Mouse (Mus musculus) heart, embryonic 14.5 days (tissue): ENCODE measurements around the gene Tldc1. TPM values are rescaled to one million over a fixed set of nuclear protein-coding genes. Genes with fewer than 3 reads are reported as not detected.

ENCODE experiments used
- ATAC-seq: fragments of 200-750 bp; cut with Nextera tagmentation; 2 replicates; pipeline ENCODE4 v1.8.0; 2017; ENCODE audit warnings: low read depth, moderate TSS enrichment; ENCODE audit not compliant: insufficient number of reproducible peaks, insufficient read depth, low FRiP score
- H3K27ac ChIP-seq, 2 experiments: fragments of 200-500 bp in 1 of 2; fragments of 300-500 bp in 1 of 2; sonication (generic) in 1 of 2; replicated peaks in 1 of 2; 2 replicates each; pipeline ENCODE4 v1.5.1; 2012 to 2014; ENCODE audit warnings: low read depth in 2 of 2, low read length in 2 of 2, control low read depth in 1 of 2, mild to moderate bottlenecking in 1 of 2, mixed read lengths in 1 of 2; ENCODE audit not compliant: control insufficient read depth in 1 of 2, insufficient read depth in 1 of 2
- H3K27me3 ChIP-seq: fragments of 300-500 bp; sonication (generic); 2 replicates; pipeline ENCODE4 v1.6.1; 2014; ENCODE audit warnings: mild to moderate bottlenecking, low read length, control low read depth; ENCODE audit not compliant: control insufficient read depth, insufficient read depth
- H3K36me3 ChIP-seq: fragments of 300-500 bp; sonication (generic); 2 replicates; pipeline ENCODE4 v1.6.1; 2014; ENCODE audit warnings: mild to moderate bottlenecking, control low read depth, low read length, mixed read lengths; ENCODE audit not compliant: control insufficient read depth, insufficient read depth
- H3K4me1 ChIP-seq, 2 experiments: fragments of 200-500 bp in 1 of 2; fragments of 300-500 bp in 1 of 2; sonication (generic) in 1 of 2; 2 replicates each; pipeline ENCODE4 v1.6.1; 2012 to 2014; ENCODE audit warnings: low read length in 2 of 2, control low read depth in 1 of 2, mixed read lengths in 1 of 2; ENCODE audit not compliant: control insufficient read depth in 2 of 2, insufficient read depth in 2 of 2
- H3K4me2 ChIP-seq: fragments of 300-500 bp; sonication (generic); 2 replicates; pipeline ENCODE4 v1.6.1; 2014; ENCODE audit warnings: mild to moderate bottlenecking, low read length
- H3K4me3 ChIP-seq, 2 experiments: fragments of 200-500 bp in 1 of 2; fragments of 300-500 bp in 1 of 2; sonication (generic) in 1 of 2; 2 replicates each; pipeline ENCODE4 v1.5.1; 2012 to 2014; ENCODE audit warnings: low read length in 2 of 2, mild to moderate bottlenecking in 2 of 2, control low read depth in 1 of 2, low read depth in 1 of 2, moderate library complexity in 1 of 2; ENCODE audit not compliant: control insufficient read depth in 1 of 2, insufficient read depth in 1 of 2
- H3K9ac ChIP-seq: fragments of 300-500 bp; sonication (generic); 2 replicates; pipeline ENCODE4 v1.6.1; 2014; ENCODE audit warnings: mild to moderate bottlenecking, low read length
- H3K9me3 ChIP-seq: fragments of 300-500 bp; sonication (generic); 2 replicates; pipeline ENCODE4 v1.6.1; 2016; ENCODE audit warnings: low read length, control low read depth; ENCODE audit not compliant: control insufficient read depth
- WGBS: fragments of 180-500 bp; shearing (Covaris S2); extraction: QIAGEN DNeasy Blood & Tissue Kit; methylation state at CpG from one replicate; pipeline ENCODE4 v1.1.7; 2014; 5-methylcytosine and 5-hydroxymethylcytosine counted together
- polyA plus RNA-seq: library from polyadenylated mRNA; unstranded; fragments of >200 nt; fragmentation: Nextera tagmentation; extraction: Ambion mirVana; gene quantifications from 2 replicates; pipeline ENCODE4 v1.2.1, GENCODE M21; 2014

The Tldc1 gene
- polyA plus RNA-seq, 1 experiment from 2014 or later, result 11.4 TPM

- no peak overlapping the region for H3K9ac ChIP-seq
- no peaks in the 10 kb centered on the region for H3K27me3 ChIP-seq
- H3K4me3 ChIP-seq, result no peak overlapping the region
- ATAC-seq, result no peak
- no peak overlapping the region for H3K4me2 ChIP-seq
- 75% methylated on average over 8 of the region's 8 CpGs for WGBS
- H3K4me1 ChIP-seq, result peaks cover 8 to 14% of the 10 kb centered on the region in 2 experiments
- H3K36me3 ChIP-seq, result no peaks in the 10 kb centered on the region
- H3K27ac ChIP-seq, result no peak overlapping the region
- no peaks in the 10 kb centered on the region for H3K9me3 ChIP-seq
Measured at GRCm38 (mm10) chr8:119728351-119728895, 49.8 kb downstream of the Tldc1 start.

GRCm38 (mm10) chr8:119727093-119727492 lies 51.1 kb downstream of the Tldc1 start:
- no peaks in the 10 kb centered on the region for H3K27me3 ChIP-seq
- peaks cover 14 to 20% of the 10 kb centered on the region in 2 experiments for H3K4me1 ChIP-seq
- WGBS, result 53% methylated on average over 8 of the region's 8 CpGs
- H3K4me3 ChIP-seq, result no peak overlapping the region
- H3K27ac ChIP-seq, result no peak overlapping the region
- H3K9me3 ChIP-seq, result no peaks in the 10 kb centered on the region
- ATAC-seq, result no peak
- no peak overlapping the region for H3K9ac ChIP-seq
- H3K4me2 ChIP-seq, result no peak overlapping the region
- no peaks in the 10 kb centered on the region for H3K36me3 ChIP-seq

- Histone ChIP-seq H3K4me2 (no peak overlapping the region), H3K9me3 (no peaks in the 10 kb centered on the region), H3K27ac (peak overlapping the region in 1 of 2 experiments; percentile 70; a peak in 2 of 4 replicates), H3K9ac (no peak overlapping the region), H3K4me3 (no peak overlapping the region), H3K27me3 (no peaks in the 10 kb centered on the region), H3K36me3 (no peaks in the 10 kb centered on the region), H3K4me1 (peaks cover 14 to 20% of the 10 kb centered on the region in 2 experiments)
- ATAC-seq, result no peak
- WGBS, result 65% methylated on average over 6 of the region's 6 CpGs
Measured at GRCm38 (mm10) chr8:119724596-119724995, 53.6 kb downstream of the Tldc1 start.

GRCm38 (mm10) chr8:119723676-119724075 lies 54.5 kb downstream of the Tldc1 start:
- no peak for ATAC-seq
- 16% methylated on average over 4 of the region's 4 CpGs for WGBS
- Histone ChIP-seq H3K4me1 (peaks cover 14 to 23% of the 10 kb centered on the region in 2 experiments), H3K9me3 (no peaks in the 10 kb centered on the region), H3K4me2 (peak overlapping the region; percentile 37), H3K36me3 (no peaks in the 10 kb centered on the region), H3K27ac (peak overlapping the region; percentile 3 to 70), H3K4me3 (no peak overlapping the region), H3K27me3 (no peaks in the 10 kb centered on the region; the same call in 1 of the 2 replicates), H3K9ac (no peak overlapping the region)

- H3K27me3 ChIP-seq, result no peaks in the 10 kb centered on the region; the same call in 1 of the 2 replicates
- peaks cover 14 to 23% of the 10 kb centered on the region in 2 experiments for H3K4me1 ChIP-seq
- ATAC-seq, result no peak
- H3K4me3 ChIP-seq, result no peak overlapping the region
- 54% methylated on average over 6 of the region's 6 CpGs for WGBS
- no peak overlapping the region for H3K9ac ChIP-seq
- H3K9me3 ChIP-seq, result no peaks in the 10 kb centered on the region
- H3K36me3 ChIP-seq, result no peaks in the 10 kb centered on the region
- no peak overlapping the region for H3K4me2 ChIP-seq
- H3K27ac ChIP-seq, result no peak overlapping the region
Measured at GRCm38 (mm10) chr8:119722348-119722747, 55.9 kb downstream of the Tldc1 start.

GRCm38 (mm10) chr8:119719011-119719501 lies 59.2 kb downstream of the Tldc1 start:
- Histone ChIP-seq H3K4me2 (no peak overlapping the region), H3K4me1 (peaks cover 11 to 19% of the 10 kb centered on the region in 2 experiments), H3K4me3 (no peak overlapping the region), H3K27me3 (peaks cover 4% of the 10 kb centered on the region; the same call in 1 of the 2 replicates), H3K36me3 (no peaks in the 10 kb centered on the region), H3K9me3 (no peaks in the 10 kb centered on the region), H3K9ac (no peak overlapping the region), H3K27ac (no peak overlapping the region)
- WGBS, result 53% methylated on average over 12 of the region's 12 CpGs
- ATAC-seq, result no peak

- no peak overlapping the region for H3K9ac ChIP-seq
- peaks cover 4 to 6% of the 10 kb centered on the region in 2 experiments; a peak in 2 of 4 replicates for H3K4me1 ChIP-seq
- ATAC-seq, result no peak
- H3K4me2 ChIP-seq, result no peak overlapping the region
- H3K9me3 ChIP-seq, result no peaks in the 10 kb centered on the region
- H3K27me3 ChIP-seq, result peaks cover 4% of the 10 kb centered on the region; the same call in 1 of the 2 replicates
- no peak overlapping the region for H3K4me3 ChIP-seq
- WGBS, result 65% methylated on average over 9 of the region's 9 CpGs
- no peaks in the 10 kb centered on the region for H3K36me3 ChIP-seq
- no peak overlapping the region for H3K27ac ChIP-seq
Measured at GRCm38 (mm10) chr8:119717765-119718164, 60.5 kb downstream of the Tldc1 start.
